Mouse (Mus musculus) G1E (cell line): Measurements from ENCODE around the gene Gins3.

Experiments
- CTCF ChIP-seq: IDR thresholded peaks from 2 replicates; pipeline ENCODE4 v1.5.1; 2012; ENCODE audit warnings: low read depth, low read length, inconsistent platforms, mixed read lengths
- GATA1 ChIP-seq: IDR thresholded peaks from 2 replicates; pipeline ENCODE4 v1.6.1; 2012; ENCODE audit warnings: borderline replicate concordance, low read length, inconsistent platforms, mixed read lengths
- GATA2 ChIP-seq: IDR thresholded peaks from 2 replicates; pipeline ENCODE4 v1.6.1; 2012; ENCODE audit warnings: low read depth, low read length, inconsistent platforms, borderline replicate concordance
- POLR2AphosphoS5 ChIP-seq: IDR thresholded peaks from 2 replicates; pipeline ENCODE4 v1.6.1; 2012; ENCODE audit warnings: low read depth, low read length, inconsistent platforms; ENCODE audit not compliant: insufficient replicate concordance

- no peak for TF ChIP-seq CTCF
- no peak for TF ChIP-seq GATA1
- TF ChIP-seq GATA2 = no peak
- TF ChIP-seq POLR2AphosphoS5 = no peak
Observed at GRCm38 (mm10) chr8:95669967-95670366, 36.7 kb downstream of the Gins3 start.
